Mouse (Mus musculus) frontal cortex, postnatal 36 days (tissue): ENCODE measurements around the gene Nhlrc3.
A peak's percentile ranks its signal among the peaks of the same experiment; 100 is the strongest.

ENCODE experiments used
- DNase-seq, 2 experiments: peaks; one replicate each; pipeline ENCODE4 v3.0.0; 2022; ENCODE audit warnings: low spot score in 2 of 2

Nhlrc3 gene

GRCm38 (mm10) chr3:53454561-53454960, 8.6 kb downstream of the Nhlrc3 start:
- no peak for DNase-seq

GRCm38 (mm10) chr3:53454005-53454404, 9.1 kb downstream of the Nhlrc3 start:
- DNase-seq: no peak

- no peak for DNase-seq
Measured at GRCm38 (mm10) chr3:53453346-53453745, 9.8 kb downstream of the Nhlrc3 start.

- no peak for DNase-seq
Measured at GRCm38 (mm10) chr3:53452351-53452750, 10.8 kb downstream of the Nhlrc3 start.

- DNase-seq: no peak
Measured at GRCm38 (mm10) chr3:53450666-53451065, 12.5 kb downstream of the Nhlrc3 start.

GRCm38 (mm10) chr3:53448208-53448607, 14.9 kb downstream of the Nhlrc3 start:
- DNase-seq: peak; percentile 15 to 80

- DNase-seq: no peak
Measured at GRCm38 (mm10) chr3:53446801-53447200, 16.3 kb downstream of the Nhlrc3 start.

- DNase-seq: no peak
Measured at GRCm38 (mm10) chr3:53445540-53445939, 17.6 kb downstream of the Nhlrc3 start.

- DNase-seq: no peak
Measured at GRCm38 (mm10) chr3:53436550-53436949, 26.6 kb downstream of the Nhlrc3 start.

- no peak for DNase-seq
Measured at GRCm38 (mm10) chr3:53434610-53435009, 28.5 kb downstream of the Nhlrc3 start.

- no peak for DNase-seq
Measured at GRCm38 (mm10) chr3:53423576-53423975, 39.6 kb downstream of the Nhlrc3 start.

GRCm38 (mm10) chr3:53422691-53423090, 40.4 kb downstream of the Nhlrc3 start:
- DNase-seq: no peak

GRCm38 (mm10) chr3:53421656-53422055, 41.5 kb downstream of the Nhlrc3 start:
- no peak for DNase-seq

GRCm38 (mm10) chr3:53417701-53418100, 45.4 kb downstream of the Nhlrc3 start:
- DNase-seq: no peak

GRCm38 (mm10) chr3:53416036-53416506, 47.1 kb downstream of the Nhlrc3 start:
- DNase-seq: peak in 1 of 2 experiments; percentile 42

- DNase-seq: no peak
Measured at GRCm38 (mm10) chr3:53413959-53414358, 49.2 kb downstream of the Nhlrc3 start.

- no peak for DNase-seq
Measured at GRCm38 (mm10) chr3:53413465-53413864, 49.7 kb downstream of the Nhlrc3 start.

GRCm38 (mm10) chr3:53412259-53412658, 50.9 kb downstream of the Nhlrc3 start:
- no peak for DNase-seq

GRCm38 (mm10) chr3:53410031-53410430, 53.1 kb downstream of the Nhlrc3 start:
- DNase-seq: no peak

- DNase-seq: no peak
Measured at GRCm38 (mm10) chr3:53407145-53407544, 56.0 kb downstream of the Nhlrc3 start.
